Mouse (Mus musculus) T-cell, adult 2 months (primary cell): ENCODE data around the gene Acin1.

Experiments used
- DNase-seq: peaks from one replicate; pipeline ENCODE4 v3.0.0; 2022; ENCODE audit warnings: low spot score

Acin1 gene

DNA sequence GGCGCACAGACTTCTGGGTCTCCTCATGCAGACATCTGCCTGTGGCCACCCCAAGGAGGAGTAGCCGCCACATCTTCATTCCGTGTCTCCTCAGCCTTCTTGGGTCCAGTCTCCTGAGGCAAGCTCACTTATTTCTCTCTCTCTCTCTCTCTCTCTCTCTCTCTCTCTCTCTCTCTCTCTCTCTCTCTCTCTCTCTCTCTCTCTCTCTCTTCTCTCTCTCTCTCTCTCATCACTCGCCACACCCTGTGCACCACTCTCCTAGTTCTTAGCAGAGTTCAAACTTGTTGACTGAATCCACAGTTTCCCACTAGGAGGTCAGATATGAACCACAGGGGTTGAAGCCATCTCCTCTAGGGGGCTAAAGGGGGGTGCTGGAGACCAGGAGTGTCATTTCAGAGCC, 12.0 kb upstream of the Acin1 start, which contains the start of gene Gm29776:
Gene Gm29776, minus strand, starts transcription at position 101 of the 400 bp plus-strand sequence.
- no peak for DNase-seq

DNA sequence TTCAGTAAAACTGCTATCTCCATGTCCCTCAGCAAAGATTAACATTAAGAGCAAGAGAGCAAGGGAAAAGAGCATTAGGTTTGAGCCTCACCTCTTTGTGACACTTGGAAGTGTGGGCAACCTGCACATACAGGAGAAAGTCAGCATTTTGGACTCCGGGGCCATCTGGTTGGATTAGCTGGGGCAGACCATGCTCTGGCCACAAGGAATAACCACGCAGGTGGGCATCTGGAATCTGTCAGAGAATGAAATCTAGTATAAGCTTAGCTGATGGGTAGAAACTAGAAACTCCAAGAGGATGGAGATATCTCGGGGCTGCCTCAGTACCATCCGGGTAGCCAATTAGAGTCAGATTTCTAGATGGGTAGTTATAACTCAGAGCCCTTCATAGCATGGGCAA, 10.0 kb upstream of the Acin1 start:
- no peak for DNase-seq

DNA sequence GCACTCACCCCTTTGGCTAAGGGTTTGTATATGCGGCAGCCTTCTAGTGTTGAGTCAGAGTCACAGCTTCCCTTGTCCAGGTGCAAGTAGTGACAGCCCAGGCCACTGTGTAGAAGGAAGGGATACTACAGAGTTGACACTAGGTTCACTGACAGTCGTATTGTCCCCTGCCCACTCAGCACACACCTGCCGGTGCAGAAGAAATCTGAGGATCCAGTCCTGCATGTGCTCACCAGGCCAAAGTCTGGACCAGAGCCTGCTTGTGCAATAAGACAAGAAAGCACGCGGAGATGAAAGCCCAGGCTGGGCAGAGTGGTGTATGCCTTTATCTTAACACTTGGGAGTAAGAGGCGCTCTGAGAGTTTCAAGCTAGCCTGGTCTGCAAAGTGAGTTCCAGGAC, 8.3 kb upstream of the Acin1 start:
- DNase-seq, result no peak

DNA sequence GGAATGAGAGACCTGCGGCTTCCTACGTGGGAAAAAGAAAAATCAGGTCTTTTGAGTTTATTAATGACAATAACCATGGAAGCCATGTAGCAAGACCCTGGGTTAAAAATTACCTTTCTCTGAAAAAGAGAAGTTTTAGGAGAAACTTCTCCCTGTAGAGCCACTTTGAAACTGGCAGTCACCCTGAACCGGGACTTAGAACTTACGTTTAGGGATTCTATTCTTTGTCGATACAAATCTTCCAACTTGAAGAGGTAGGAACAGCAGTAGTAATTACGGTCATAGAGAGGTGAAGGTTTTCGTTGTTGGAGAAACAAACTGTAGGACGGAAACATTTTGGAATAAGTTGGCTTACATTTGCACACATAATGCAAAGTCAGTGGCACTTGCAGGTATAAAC, 520 bp upstream of the Acin1 start:
- DNase-seq, result no peak

DNA sequence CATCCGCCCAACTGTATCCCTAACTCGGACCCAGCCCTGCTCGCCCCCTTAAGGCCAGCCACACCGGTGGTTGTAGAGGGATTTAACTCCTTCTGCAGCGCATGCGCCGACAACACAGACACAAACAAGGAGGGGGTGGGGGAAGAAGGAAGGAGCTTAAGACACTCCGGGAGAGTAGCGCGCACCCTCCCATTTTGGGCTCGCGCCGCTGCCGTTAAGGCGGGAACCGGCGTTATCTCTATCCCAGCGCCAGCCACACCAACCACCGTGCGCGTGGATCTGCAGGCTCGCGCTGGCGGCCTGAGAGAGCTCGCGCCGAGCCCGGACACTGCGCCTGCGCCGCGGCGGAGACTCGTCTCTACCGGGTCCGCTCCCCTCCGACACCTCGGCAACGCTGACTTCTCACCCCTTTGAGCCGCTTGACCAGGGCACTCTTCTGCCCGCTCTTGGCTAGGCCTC, 639 bp downstream of the Acin1 start, which contains the start of gene 1700123O20Rik:
Gene 1700123O20Rik, plus strand, starts transcription at position 154 of the 459 bp plus-strand sequence.
- no peak for DNase-seq

DNA sequence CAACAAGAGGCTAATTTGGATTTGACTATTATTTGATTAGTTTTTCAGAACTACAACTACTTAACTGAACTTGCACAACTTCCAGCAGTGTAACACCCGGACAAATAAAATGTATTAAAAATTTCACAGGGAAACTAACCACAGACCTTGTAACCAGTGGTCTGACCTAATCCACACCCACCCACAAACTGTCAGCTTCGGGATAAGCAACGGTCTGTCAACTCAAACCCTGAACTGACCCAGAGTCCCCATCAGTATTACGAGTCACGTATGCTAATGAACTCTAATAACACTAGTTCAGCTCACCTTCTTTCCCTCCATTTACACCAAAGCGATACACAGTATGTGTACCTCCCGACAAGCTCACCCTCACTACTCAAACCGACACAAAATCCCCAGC, 1.3 kb downstream of the Acin1 start:
- no peak for DNase-seq

DNA sequence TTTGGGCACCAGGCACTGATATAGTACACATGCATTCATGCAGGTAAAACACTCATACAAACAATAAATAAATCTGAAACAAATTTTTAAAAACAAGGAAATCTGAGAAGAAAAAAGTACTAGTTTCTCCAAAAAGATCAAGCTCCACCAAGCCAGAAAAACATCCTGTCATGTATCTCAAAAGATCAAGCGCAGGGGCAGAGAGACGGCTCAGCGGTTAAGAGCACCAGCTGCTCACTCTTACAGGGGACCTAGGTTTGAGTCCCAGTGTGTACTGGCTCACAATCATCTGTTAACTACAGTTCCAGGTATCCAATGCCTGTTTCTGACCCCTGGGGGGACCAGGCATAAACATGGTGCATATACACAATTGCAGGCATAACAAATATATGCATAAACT, 4.3 kb downstream of the Acin1 start:
- peak; percentile 53 for DNase-seq

DNA sequence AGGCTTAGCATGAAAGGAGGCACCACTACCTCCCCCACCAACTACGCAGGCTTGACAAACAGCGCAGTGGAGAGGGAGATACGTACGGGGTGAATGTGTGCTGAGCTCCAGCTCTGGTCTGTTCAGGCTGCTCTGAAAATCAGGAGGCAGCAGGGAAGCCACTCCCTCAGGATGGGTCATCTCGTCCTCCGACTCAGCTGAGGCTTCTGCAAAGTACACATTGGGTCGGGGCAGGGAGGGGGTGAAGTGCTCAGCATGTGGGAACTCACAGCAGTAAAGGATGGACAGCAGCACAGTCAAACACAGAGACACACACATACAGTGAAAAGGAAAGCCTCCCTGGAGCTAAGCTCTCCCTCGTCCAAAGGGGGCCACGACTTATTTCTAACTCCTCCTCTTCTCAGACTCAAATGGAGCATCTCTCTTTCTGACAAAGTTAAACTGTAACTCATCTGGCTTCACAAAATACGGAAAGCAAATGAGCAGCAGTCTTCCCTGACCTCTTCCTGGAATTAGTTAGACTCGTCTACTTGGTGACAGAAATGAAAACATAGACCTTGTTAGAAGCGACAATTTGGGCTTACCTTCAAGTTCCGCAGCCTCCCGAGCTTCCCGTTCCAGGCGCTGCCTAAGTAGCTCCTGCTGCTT, 8.0 kb downstream of the Acin1 start:
- no peak for DNase-seq

DNA sequence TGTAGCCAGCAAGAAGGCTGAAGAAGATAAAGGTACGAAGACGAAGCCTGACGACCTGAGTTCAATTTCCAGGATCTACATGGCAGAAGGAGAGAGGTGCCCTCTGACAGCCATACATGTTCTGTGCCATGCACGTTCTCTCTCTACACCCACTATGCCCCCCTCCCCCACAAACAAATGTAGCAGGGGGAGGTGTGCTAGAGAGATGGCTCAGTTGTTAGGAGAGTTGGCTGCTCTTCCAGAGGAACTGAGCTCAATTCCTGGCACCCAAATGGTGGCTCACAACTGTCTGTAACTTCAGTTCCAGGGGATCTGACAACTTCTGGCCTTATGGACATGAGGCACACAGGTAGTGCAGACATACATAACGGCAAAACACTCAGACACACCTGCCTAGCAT, 10.4 kb downstream of the Acin1 start:
- DNase-seq, result no peak

DNA sequence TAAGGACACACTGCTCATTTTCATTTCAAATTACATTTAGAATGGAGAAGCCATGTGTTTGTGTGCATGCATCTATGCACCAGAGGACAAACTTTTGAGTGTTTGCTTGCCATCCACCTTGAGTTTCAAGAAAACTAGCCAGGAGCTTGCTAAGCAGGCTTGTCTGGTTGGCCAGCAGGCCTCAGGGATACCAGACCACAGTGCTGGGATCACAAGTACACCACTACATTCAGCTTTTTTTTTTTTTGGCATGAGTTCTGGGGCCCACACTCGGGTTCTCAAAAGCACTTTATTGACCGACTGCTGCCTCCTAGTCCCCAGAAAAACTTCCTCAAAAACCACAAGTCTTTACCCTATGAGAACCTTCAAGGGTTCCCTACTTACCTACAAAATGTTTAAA, 12.4 kb downstream of the Acin1 start:
- no peak for DNase-seq

DNA sequence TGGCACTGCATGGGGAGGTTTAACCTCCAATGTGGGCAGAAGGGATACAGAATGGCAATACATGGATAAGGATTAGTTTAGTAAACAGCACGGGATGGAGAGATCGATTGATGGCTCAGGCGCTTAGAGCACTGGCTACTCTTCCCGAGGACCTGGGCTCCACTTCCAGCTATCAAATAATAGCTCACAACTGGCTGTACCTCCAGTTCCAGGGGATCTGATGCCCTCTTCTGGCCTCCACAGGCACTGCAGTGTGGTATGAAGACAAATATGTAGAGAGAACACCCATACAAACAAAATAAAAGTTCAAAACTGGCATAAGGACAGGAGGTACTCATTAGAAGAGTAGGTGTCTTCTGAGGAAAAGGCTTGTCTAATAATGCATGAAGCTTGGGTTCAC, 17.4 kb downstream of the Acin1 start:
- peak; percentile 54 for DNase-seq

DNA sequence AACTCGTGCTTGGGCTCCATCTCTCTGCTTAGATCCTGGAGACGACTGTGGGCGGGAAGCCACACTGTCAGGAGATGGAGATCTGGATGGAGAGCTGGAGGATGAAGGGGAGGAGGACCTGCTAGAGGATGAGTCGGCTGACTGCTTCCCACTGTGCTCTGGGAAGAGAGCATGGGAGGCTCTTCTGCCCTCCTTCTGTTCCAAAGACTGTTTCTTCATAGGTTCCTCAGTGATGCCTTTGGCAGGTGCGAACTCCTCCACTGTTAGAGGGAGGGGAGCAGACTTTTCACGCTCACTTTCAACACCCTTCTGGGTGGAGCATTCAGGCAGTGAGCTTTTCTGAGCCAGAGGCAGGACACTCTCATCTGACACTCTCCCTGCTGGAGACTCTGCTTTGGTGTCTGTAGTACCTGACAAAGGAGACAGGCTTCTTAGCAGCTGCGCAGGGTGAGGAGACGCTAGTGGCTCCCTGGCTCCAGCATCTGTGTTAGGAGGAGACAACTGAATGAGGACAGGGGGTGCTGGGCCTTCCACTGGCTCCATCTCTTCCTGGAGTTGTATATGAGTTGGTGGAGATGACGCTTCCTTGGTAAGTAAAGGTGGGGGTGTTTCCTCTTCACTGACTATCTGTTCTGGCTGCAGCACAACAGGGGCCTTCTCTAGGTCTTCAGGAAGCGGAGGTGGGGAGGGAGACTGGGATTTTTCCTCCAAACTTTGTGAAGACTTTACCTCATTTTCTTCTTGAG, 22.1 kb downstream of the Acin1 start:
- DNase-seq, result no peak

DNA sequence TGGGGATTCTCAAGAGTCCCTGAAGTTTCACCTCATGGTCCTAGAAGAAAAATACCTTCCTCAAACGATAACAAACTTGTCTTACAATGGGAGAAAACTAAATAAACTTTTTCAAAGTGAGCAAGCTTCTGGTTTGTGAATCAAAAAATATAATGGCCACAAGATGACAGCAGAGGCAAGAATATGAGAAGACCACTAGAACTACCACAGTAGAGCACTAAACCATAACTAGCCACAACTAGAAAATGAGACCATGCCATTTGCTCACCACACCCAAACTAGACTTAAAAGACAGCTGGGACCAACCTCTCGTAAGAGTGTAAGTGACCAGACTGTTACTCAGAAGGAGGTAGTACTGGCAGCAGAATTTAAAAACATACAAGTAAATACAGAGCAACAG, 26.7 kb downstream of the Acin1 start:
- peak; percentile 28 for DNase-seq

DNA sequence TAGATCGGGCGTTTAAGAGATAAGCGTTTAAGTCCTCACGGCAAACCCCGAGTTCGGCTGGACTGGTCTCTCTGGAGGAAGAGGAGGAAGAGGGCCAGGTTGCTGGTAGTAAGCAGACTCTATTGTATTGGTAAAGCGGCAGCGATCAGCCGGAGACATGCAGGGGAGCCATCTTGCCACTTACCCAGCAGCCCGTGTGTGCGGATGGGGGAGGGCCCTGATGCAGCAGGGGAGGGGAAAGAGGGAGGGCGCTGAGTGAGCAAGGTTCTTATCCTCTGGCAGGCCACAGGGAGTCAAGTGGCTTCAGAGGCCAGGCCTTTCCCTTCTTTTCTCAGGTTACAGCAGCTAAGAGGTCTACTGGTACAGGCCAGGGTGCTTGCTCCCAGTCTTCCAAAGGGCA, 33.2 kb downstream of the Acin1 start:
- DNase-seq, result peak; percentile 81

DNA sequence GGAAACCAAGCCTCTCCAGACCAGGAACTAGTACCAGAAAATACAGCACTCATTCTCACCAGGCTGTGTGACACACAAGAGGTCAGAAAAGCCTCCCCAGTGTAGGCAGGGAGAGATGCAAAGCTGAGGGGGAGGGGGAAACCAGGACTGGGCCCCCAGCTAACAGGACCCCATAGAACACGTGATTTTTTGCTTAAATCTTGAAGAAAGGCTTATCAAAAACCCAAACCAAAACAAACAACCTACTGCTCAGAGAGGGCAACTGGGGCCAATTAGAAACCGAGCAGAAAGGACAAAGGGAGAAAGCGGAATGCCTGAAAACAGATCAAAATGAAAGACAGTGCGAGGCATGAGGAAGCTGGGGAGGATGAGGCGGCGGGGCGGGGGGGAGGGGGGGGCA, 33.9 kb downstream of the Acin1 start:
- DNase-seq, result no peak

DNA sequence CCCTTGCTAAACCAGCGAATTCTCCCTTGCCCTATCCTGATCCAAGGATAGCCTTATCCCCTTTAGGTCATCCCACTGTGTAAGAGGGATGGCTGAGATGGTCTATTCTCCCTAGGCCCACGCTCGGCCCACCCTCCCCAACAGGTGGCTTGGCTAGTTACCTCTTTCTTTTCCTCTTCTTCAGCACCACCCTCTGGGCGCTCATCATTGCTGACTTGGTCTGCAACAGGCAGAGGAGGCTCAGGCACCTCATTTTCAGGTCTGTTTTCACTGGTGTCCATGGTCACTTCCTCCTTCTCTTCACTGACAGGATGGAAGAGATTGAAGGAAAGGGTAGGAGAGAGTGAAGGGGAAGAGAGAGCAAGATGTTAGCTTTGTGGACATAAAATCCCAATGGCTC, 35.2 kb downstream of the Acin1 start:
- DNase-seq, result no peak

DNA sequence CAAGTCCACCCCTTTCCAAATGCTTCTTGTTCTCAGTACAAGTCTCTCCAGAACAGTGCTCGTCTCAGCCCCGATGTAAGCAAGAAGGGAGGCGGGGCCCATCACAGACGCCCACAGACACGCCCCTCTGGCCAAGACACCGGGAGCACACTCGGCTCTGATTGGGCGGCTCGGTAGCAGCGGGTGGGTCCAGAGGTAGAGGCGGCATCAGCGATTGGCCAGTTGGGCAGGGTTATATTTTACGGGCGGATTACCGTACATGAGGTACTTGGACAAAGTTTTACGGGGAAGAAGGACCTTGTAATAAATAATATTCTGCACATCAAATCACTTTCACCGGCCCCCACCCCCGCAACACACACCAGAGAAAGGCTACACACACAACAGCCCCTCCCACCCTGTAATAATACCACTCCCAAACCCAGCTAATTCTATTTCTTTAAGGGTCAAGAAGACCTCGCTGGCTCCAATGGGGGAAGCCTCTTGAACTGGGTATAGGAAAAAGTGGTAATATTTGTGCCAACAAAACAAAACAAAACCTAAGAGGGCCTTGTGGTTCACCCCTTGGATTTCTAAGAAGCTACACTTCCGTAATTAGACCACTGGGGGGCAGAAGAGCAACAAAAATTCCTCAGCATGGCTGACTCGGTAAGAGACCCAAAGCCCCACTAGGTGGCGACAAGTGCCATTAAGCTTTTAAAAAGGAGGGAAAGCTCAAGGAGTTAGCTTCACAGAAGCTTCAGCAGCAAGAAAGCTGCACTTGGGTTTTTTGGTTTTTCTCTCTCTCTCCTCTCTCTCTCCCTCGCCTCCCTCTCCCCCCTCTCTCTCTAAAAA, 35.9 kb downstream of the Acin1 start:
- peak; percentile 85 for DNase-seq

DNA sequence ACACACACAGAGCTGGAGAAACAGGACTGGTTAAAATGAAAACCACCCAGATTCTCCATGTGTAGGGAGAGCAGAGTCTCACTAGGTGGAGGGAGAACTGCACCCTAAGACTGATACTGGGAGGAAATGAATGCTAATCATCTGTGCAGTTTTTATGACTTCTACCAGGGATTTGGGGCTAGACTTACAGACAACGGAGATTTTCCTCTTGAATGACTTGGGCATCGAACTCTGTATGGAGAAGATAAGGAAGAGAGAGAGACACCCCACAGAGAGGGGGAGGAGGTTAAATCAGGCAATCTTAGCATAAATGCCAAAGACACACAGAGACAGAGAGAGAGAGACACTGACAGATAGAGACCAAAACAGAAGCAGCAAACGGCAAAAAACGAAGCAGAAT, 38.8 kb downstream of the Acin1 start:
- DNase-seq, result no peak

DNA sequence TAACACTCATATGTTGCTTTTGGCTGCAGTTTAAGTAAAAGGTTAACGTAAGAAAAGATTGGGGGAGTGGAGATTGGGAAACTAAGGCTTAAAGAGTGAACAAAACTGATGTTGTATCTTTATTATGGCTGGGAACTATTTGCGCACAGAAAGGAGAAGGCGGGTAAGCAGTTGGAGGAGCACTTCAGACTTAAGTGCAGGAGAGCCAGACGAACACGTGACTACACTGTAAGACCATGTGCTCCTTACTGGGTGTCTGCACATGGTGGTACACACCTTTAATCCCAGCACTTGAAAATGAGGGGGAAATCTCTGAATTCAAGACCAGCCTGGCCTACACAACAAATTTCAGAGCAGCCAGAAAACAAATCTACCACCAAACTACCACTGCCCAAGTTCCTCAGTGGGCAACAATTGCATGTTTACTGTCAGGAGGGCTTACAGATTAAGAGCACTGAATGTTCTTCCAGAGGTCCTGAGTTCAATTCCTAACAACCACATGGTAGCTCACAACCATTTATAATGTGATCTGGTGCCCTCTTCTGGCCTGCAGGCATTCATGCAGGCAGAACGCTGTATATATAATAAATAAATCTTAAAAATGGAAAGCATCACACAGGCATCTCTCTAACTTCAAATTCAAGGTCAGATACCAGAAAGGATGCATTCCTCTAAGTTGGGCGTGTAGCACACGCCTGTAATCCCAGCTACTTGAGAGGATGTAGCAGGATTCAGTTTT, 39.7 kb downstream of the Acin1 start:
- DNase-seq, result no peak

DNA sequence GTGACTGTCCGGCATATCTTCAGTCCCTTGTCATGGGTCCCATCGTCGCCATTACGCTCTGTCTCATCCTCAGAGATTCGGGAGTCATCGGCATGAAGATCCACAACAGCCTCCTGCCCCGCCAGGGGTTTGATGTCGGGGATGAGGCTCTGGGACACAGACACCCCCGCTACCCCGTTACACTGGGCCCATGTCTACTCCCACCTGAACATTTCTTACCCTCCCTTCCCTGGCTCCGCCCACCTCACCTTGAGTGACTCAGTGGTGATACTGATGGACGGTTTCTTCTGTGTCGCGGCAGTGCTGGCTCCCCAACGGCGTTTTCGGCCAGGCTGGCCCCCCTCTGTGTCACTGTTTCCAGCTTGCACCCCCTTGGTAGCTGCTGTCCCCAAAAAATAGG, 40.3 kb downstream of the Acin1 start:
- DNase-seq, result no peak

DNA sequence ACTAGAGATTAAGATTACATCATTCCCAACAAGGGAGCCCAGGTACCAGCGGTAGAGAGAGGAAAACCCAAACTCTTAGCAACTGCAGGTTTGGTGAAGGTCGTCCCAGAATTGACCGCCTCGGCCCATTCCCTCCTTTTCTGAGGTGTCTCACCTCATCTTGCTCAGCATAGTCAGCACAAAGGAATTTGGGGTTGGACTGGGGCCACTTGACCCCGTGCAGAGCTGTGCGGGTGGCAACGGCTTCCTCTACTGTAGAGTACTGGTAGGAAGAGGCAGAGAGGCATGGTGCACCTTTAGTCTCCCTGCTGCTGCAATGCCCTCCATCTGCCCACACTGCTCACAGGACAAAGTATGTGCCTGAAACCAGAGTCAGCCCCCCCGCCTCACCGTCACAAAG, 42.4 kb downstream of the Acin1 start:
- no peak for DNase-seq

DNA sequence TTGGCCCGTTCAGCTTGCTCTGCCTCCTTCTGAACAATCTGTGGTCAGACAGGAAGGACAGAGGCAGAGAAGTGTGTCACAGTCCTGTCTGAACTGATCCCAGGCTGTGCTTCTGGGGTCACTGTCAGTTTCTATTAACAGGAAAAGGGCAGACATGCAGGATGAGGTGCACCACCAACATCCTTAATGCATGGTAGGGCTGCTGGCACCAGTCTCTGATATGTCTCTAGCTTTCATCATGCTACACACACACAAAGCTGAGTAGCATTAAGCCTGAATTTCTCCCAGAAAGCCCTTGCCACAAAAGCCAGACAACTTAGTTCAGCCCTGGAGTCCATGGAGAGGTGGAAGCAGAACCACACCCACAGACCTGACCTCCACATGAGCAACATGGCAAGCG, 43.7 kb downstream of the Acin1 start:
- no peak for DNase-seq
